Mouse (Mus musculus) stomach, embryonic 15.5 days (tissue): ENCODE measurements at regions not wholly inside any gene's neighbourhood (a gene's known extent, or its start where the extent isn't known, plus 50 kb on each side); places are given as distances from the start of the nearest gene placed in this dataset.

Experiments
- ATAC-seq: fragments of 200-750 bp; cut with Nextera tagmentation; 2 replicates; pipeline ENCODE4 v1.8.0; 2017; ENCODE audit warnings: low read depth, moderate number of reproducible peaks, moderate TSS enrichment; ENCODE audit not compliant: insufficient read depth, low FRiP score
- H3K27ac ChIP-seq: fragments of 300-500 bp; sonication (generic); 2 replicates; pipeline ENCODE4 v1.5.1; 2015; ENCODE audit warnings: mild to moderate bottlenecking, inconsistent platforms
- H3K27me3 ChIP-seq: fragments of 300-500 bp; sonication (generic); replicated peaks from 2 replicates; pipeline ENCODE4 v1.6.1; 2015; ENCODE audit warnings: inconsistent platforms
- H3K36me3 ChIP-seq: fragments of 300-500 bp; sonication (generic); 2 replicates; pipeline ENCODE4 v1.6.1; 2015; ENCODE audit warnings: inconsistent platforms
- H3K4me1 ChIP-seq: fragments of 300-500 bp; sonication (generic); 2 replicates; pipeline ENCODE4 v1.6.1; 2015; ENCODE audit warnings: inconsistent platforms
- H3K4me2 ChIP-seq: fragments of 300-500 bp; sonication (generic); 2 replicates; pipeline ENCODE4 v1.6.1; 2015; ENCODE audit warnings: mild to moderate bottlenecking, inconsistent platforms
- H3K4me3 ChIP-seq: fragments of 300-500 bp; sonication (generic); replicated peaks from 2 replicates; pipeline ENCODE4 v1.5.1; 2015; ENCODE audit warnings: inconsistent platforms
- H3K9ac ChIP-seq: fragments of 300-500 bp; sonication (generic); 2 replicates; pipeline ENCODE4 v1.6.1; 2015; ENCODE audit warnings: inconsistent platforms
- H3K9me3 ChIP-seq: fragments of 300-500 bp; sonication (generic); 2 replicates; pipeline ENCODE4 v1.6.1; 2016; ENCODE audit warnings: inconsistent platforms
- WGBS: fragments of 180-500 bp; shearing (Covaris S2); methylation state at CpG from one replicate; pipeline ENCODE4 v1.1.7; 2015; 5-methylcytosine and 5-hydroxymethylcytosine counted together

- Histone ChIP-seq H3K4me2 (no peak overlapping the region), H3K9ac (no peak overlapping the region), H3K4me1 (no peaks in the 10 kb centered on the region), H3K36me3 (no peaks in the 10 kb centered on the region), H3K4me3 (no peak overlapping the region), H3K9me3 (no peaks in the 10 kb centered on the region), H3K27ac (no peak overlapping the region), H3K27me3 (no peaks in the 10 kb centered on the region)
- WGBS = 81% methylated on average over 2 of the region's 2 CpGs
- no peak for ATAC-seq
Measured at GRCm38 (mm10) chr11:12841393-12841792, 376.6 kb upstream of the Cobl start.

GRCm38 (mm10) chr11:12837920-12838319 lies 373.2 kb upstream of the Cobl start:
- 72% methylated on average over 2 of the region's 2 CpGs for WGBS
- H3K27ac ChIP-seq = no peak overlapping the region
- H3K27me3 ChIP-seq = no peaks in the 10 kb centered on the region
- no peak overlapping the region for H3K4me2 ChIP-seq
- no peaks in the 10 kb centered on the region for H3K36me3 ChIP-seq
- no peaks in the 10 kb centered on the region for H3K4me1 ChIP-seq
- H3K9ac ChIP-seq = no peak overlapping the region
- no peak for ATAC-seq
- H3K4me3 ChIP-seq = no peak overlapping the region
- H3K9me3 ChIP-seq = no peaks in the 10 kb centered on the region

GRCm38 (mm10) chr11:12837387-12837786 lies 372.6 kb upstream of the Cobl start:
- Histone ChIP-seq H3K36me3 (no peaks in the 10 kb centered on the region), H3K4me3 (no peak overlapping the region), H3K27me3 (no peaks in the 10 kb centered on the region), H3K4me1 (no peaks in the 10 kb centered on the region), H3K4me2 (no peak overlapping the region), H3K9me3 (no peaks in the 10 kb centered on the region), H3K9ac (no peak overlapping the region), H3K27ac (no peak overlapping the region)
- ATAC-seq = no peak
- 30% methylated on average over 2 of the region's 2 CpGs for WGBS

GRCm38 (mm10) chr11:12836387-12836786 lies 371.6 kb upstream of the Cobl start:
- Histone ChIP-seq H3K4me1 (no peaks in the 10 kb centered on the region), H3K4me3 (no peak overlapping the region), H3K9ac (no peak overlapping the region), H3K27me3 (no peaks in the 10 kb centered on the region), H3K36me3 (no peaks in the 10 kb centered on the region), H3K9me3 (no peaks in the 10 kb centered on the region), H3K27ac (no peak overlapping the region), H3K4me2 (no peak overlapping the region)
- ATAC-seq = no peak

- Histone ChIP-seq H3K9me3 (no peaks in the 10 kb centered on the region), H3K27me3 (no peaks in the 10 kb centered on the region), H3K27ac (no peak overlapping the region), H3K4me3 (no peak overlapping the region), H3K4me1 (no peaks in the 10 kb centered on the region), H3K36me3 (no peaks in the 10 kb centered on the region), H3K9ac (no peak overlapping the region), H3K4me2 (no peak overlapping the region)
- no peak for ATAC-seq
Measured at GRCm38 (mm10) chr11:12812021-12812420, 347.3 kb upstream of the Cobl start.

GRCm38 (mm10) chr11:12810949-12811881 lies 346.5 kb upstream of the Cobl start:
- no peaks in the 10 kb centered on the region for H3K4me1 ChIP-seq
- H3K36me3 ChIP-seq = no peaks in the 10 kb centered on the region
- no peak overlapping the region for H3K27ac ChIP-seq
- H3K4me3 ChIP-seq = no peak overlapping the region
- 28% methylated on average over 11 of the region's 11 CpGs for WGBS
- H3K9me3 ChIP-seq = no peaks in the 10 kb centered on the region
- peak; percentile 79 for ATAC-seq
- H3K4me2 ChIP-seq = peak overlapping the region; percentile 31; the same call in 1 of the 2 replicates
- no peaks in the 10 kb centered on the region for H3K27me3 ChIP-seq
- H3K9ac ChIP-seq = no peak overlapping the region
